Mouse (Mus musculus) CH12.LX (cell line): ENCODE results near the gene Stard13. TPM values are rescaled to one million over a fixed set of nuclear protein-coding genes. Genes with fewer than 3 reads are reported as not detected.

Source experiments
- DNase-seq: peaks from one replicate; pipeline ENCODE4 v3.0.0-alpha.2; 2013; ENCODE audit errors: extremely low read depth
- H3K27ac ChIP-seq: 2 replicates; pipeline ENCODE4 v1.5.1; 2012; ENCODE audit warnings: low read depth, mild to moderate bottlenecking, control low read depth, moderate library complexity; ENCODE audit not compliant: insufficient read depth
- H3K27me3 ChIP-seq: replicated peaks from 2 replicates; pipeline ENCODE3; 2012; ENCODE audit warnings: inconsistent platforms
- H3K36me3 ChIP-seq, 2 experiments: replicated peaks in 1 of 2; 2 replicates each; pipeline versions ENCODE3 to v1.6.1; 2012; ENCODE audit warnings: inconsistent platforms in 1 of 2, low read length in 1 of 2, mild to moderate bottlenecking in 1 of 2, mixed read lengths in 1 of 2, moderate library complexity in 1 of 2; ENCODE audit not compliant: control insufficient read depth in 1 of 2, insufficient read depth in 1 of 2
- H3K4me1 ChIP-seq, 2 experiments: 2 replicates each; pipeline ENCODE4 v1.6.1; 2012; ENCODE audit warnings: inconsistent platforms in 1 of 2, moderate library complexity in 1 of 2; ENCODE audit not compliant: insufficient read depth in 2 of 2, control insufficient read depth in 1 of 2
- H3K4me2 ChIP-seq: 2 replicates; pipeline ENCODE4 v1.6.1; 2012; ENCODE audit warnings: low read depth, mild to moderate bottlenecking, control low read depth; ENCODE audit not compliant: poor library complexity, insufficient read depth, severe bottlenecking
- H3K4me3 ChIP-seq, 3 experiments: fragments of 150-350 bp in 1 of 3; sonication (generic) in 1 of 3; replicated peaks in 1 of 3; 2 replicates each; pipeline versions ENCODE3 to v1.5.1; 2011 to 2012; ENCODE audit warnings: low read depth in 2 of 3, low read length in 2 of 3, mild to moderate bottlenecking in 2 of 3, moderate library complexity in 2 of 3, control low read depth in 1 of 3, improper control_type of control experiment in 1 of 3, inconsistent platforms in 1 of 3, mixed read lengths in 1 of 3; ENCODE audit not compliant: poor library complexity in 1 of 3
- H3K79me2 ChIP-seq: replicated peaks from 2 replicates; pipeline ENCODE4 v1.6.1; 2012; ENCODE audit warnings: mild to moderate bottlenecking, moderate library complexity; ENCODE audit not compliant: control insufficient read depth, poor library complexity, insufficient read depth, severe bottlenecking; ENCODE audit errors: extremely low read depth
- H3K9ac ChIP-seq: 2 replicates; pipeline ENCODE4 v1.6.1; 2012; ENCODE audit warnings: low read depth, mild to moderate bottlenecking, control low read depth, moderate library complexity; ENCODE audit not compliant: insufficient read depth
- H3K9me3 ChIP-seq: replicated peaks from 2 replicates; pipeline ENCODE3; 2012; ENCODE audit warnings: low read length, inconsistent platforms, mixed read lengths
- BHLHE40 ChIP-seq: IDR thresholded peaks from 2 replicates; pipeline ENCODE4 v1.6.1; 2011; ENCODE audit warnings: mild to moderate bottlenecking, low read depth, low read length, improper control_type of control experiment
- CHD2 ChIP-seq: IDR thresholded peaks from 2 replicates; pipeline ENCODE4 v1.6.1; 2011; ENCODE audit warnings: low read length, improper control_type of control experiment
- E2F4 ChIP-seq: IDR thresholded peaks from 2 replicates; pipeline ENCODE4 v1.6.1; 2011; ENCODE audit warnings: low read depth, low read length, improper control_type of control experiment; ENCODE audit not compliant: insufficient replicate concordance
- ELF1 ChIP-seq: IDR thresholded peaks from 2 replicates; pipeline ENCODE4 v1.6.1; 2014; ENCODE audit warnings: low read depth, mild to moderate bottlenecking, inconsistent platforms, low read length, improper control_type of control experiment
- EP300 ChIP-seq: IDR thresholded peaks from 2 replicates; pipeline ENCODE4 v1.6.1; 2011; ENCODE audit warnings: low read length, improper control_type of control experiment
- ETS1 ChIP-seq: conservative IDR thresholded peaks from 2 replicates; pipeline ENCODE4 v1.6.1; 2012; ENCODE audit warnings: low read depth, mild to moderate bottlenecking, inconsistent platforms, low read length, improper control_type of control experiment, moderate library complexity
- GABPA ChIP-seq: IDR thresholded peaks from 2 replicates; pipeline ENCODE4 v1.6.1; 2012; ENCODE audit warnings: low read depth, low read length, improper control_type of control experiment, inconsistent platforms; ENCODE audit not compliant: insufficient replicate concordance
- HCFC1 ChIP-seq: IDR thresholded peaks from 2 replicates; pipeline ENCODE4 v1.6.1; 2012; ENCODE audit warnings: low read depth, mild to moderate bottlenecking, inconsistent platforms, low read length, improper control_type of control experiment
- JUN ChIP-seq: IDR thresholded peaks from 2 replicates; pipeline ENCODE4 v1.6.1; 2011; ENCODE audit warnings: low read depth, mild to moderate bottlenecking, low read length, improper control_type of control experiment, moderate library complexity; ENCODE audit not compliant: insufficient read depth
- MAFK ChIP-seq: IDR thresholded peaks from 2 replicates; pipeline ENCODE4 v1.6.1; 2011; ENCODE audit warnings: low read length, improper control_type of control experiment; ENCODE audit not compliant: insufficient replicate concordance
- MAX ChIP-seq: IDR thresholded peaks from 2 replicates; pipeline ENCODE4 v1.6.1; 2011; ENCODE audit warnings: low read length, improper control_type of control experiment
- MEF2A ChIP-seq: IDR thresholded peaks from 2 replicates; pipeline ENCODE4 v1.6.1; 2014; ENCODE audit warnings: low read depth, mild to moderate bottlenecking, inconsistent platforms, low read length, improper control_type of control experiment, borderline replicate concordance
- MXI1 ChIP-seq: IDR thresholded peaks from 2 replicates; pipeline ENCODE4 v1.6.1; 2011; ENCODE audit warnings: mild to moderate bottlenecking, low read depth, low read length, improper control_type of control experiment
- MYC ChIP-seq: IDR thresholded peaks from 2 replicates; pipeline ENCODE4 v1.6.1; 2011; ENCODE audit warnings: low read depth, mild to moderate bottlenecking, improper control_type of control experiment, low read length
- NELFE ChIP-seq: IDR thresholded peaks from 2 replicates; pipeline ENCODE4 v1.6.1; 2011; ENCODE audit warnings: low read depth, low read length, improper control_type of control experiment
- NRF1 ChIP-seq: IDR thresholded peaks from 2 replicates; pipeline ENCODE4 v1.6.1; 2014; ENCODE audit warnings: low read depth, mild to moderate bottlenecking, inconsistent platforms, low read length, improper control_type of control experiment, moderate library complexity
- PAX5 ChIP-seq: IDR thresholded peaks from 2 replicates; pipeline ENCODE4 v1.6.1; 2012; ENCODE audit warnings: low read length, inconsistent platforms, mixed read lengths
- POLR2A ChIP-seq: IDR thresholded peaks from 2 replicates; pipeline ENCODE4 v1.6.1; 2011; ENCODE audit warnings: low read depth, mild to moderate bottlenecking, improper control_type of control experiment, low read length
- RAD21 ChIP-seq: IDR thresholded peaks from 2 replicates; pipeline ENCODE4 v1.6.1; 2011; ENCODE audit warnings: low read depth, mild to moderate bottlenecking, low read length, improper control_type of control experiment, moderate library complexity
- RCOR1 ChIP-seq: conservative IDR thresholded peaks from 2 replicates; pipeline ENCODE4 v1.6.1; 2012; ENCODE audit warnings: low read depth, mild to moderate bottlenecking, inconsistent platforms, low read length, improper control_type of control experiment
- SIN3A ChIP-seq: IDR thresholded peaks from 2 replicates; pipeline ENCODE4 v1.6.1; 2012; ENCODE audit warnings: low read length, improper control_type of control experiment, inconsistent platforms
- SMC3 ChIP-seq: IDR thresholded peaks from 2 replicates; pipeline ENCODE4 v1.6.1; 2011; ENCODE audit warnings: low read depth, low read length, improper control_type of control experiment
- TCF12 ChIP-seq: IDR thresholded peaks from 2 replicates; pipeline ENCODE4 v1.6.1; 2014; ENCODE audit warnings: low read depth, mild to moderate bottlenecking, inconsistent platforms, low read length, improper control_type of control experiment
- USF1 ChIP-seq: IDR thresholded peaks from 2 replicates; pipeline ENCODE4 v1.6.1; 2014; ENCODE audit warnings: low read depth, mild to moderate bottlenecking, inconsistent platforms, low read length, improper control_type of control experiment
- USF2 ChIP-seq: conservative IDR thresholded peaks from 2 replicates; pipeline ENCODE4 v1.6.1; 2011; ENCODE audit warnings: low read depth, low read length, improper control_type of control experiment
- ZC3H11A ChIP-seq: IDR thresholded peaks from 2 replicates; pipeline ENCODE4 v1.6.1; 2012; ENCODE audit warnings: low read depth, mild to moderate bottlenecking, inconsistent platforms, low read length, improper control_type of control experiment
- ZKSCAN1 ChIP-seq: IDR thresholded peaks from 2 replicates; pipeline ENCODE4 v1.6.1; 2012; ENCODE audit warnings: low read depth, inconsistent platforms, low read length, improper control_type of control experiment, borderline replicate concordance
- ZMIZ1 ChIP-seq: IDR thresholded peaks from 2 replicates; pipeline ENCODE4 v1.6.1; 2012; ENCODE audit warnings: low read depth, mild to moderate bottlenecking, inconsistent platforms, low read length, improper control_type of control experiment
- ZNF384 ChIP-seq: IDR thresholded peaks from 2 replicates; pipeline ENCODE4 v1.6.1; 2012; ENCODE audit warnings: low read depth, low read length, improper control_type of control experiment, inconsistent platforms
- dilution Hi-C: fragments of 300-500 bp; cut with MboI; formaldehyde crosslinking; loops from 2 replicates; pipeline ENCODE4 v1.14.3; 2020; ENCODE audit warnings: low sequenced_read_pairs; ENCODE audit not compliant: extremely low pct_unique_long_range_greater_than_20kb, extremely low pct_ligation_motif_present
- in situ Hi-C: fragments of 300-500 bp; cut with MboI; formaldehyde crosslinking; loops from 3 replicates; pipeline ENCODE4 v1.14.3; 2019; ENCODE audit warnings: low sequenced_read_pairs, low pct_ligation_motif_present, low pct_unique_long_range_greater_than_20kb, mixed read lengths
- polyA plus RNA-seq: library from polyadenylated mRNA; unstranded; fragments of >175 nt; gene quantifications from 2 replicates; pipeline ENCODE4 v1.2.1, GENCODE M21; 2012; ENCODE audit warnings: low read depth; ENCODE audit not compliant: insufficient read length
- total RNA-seq, 2 experiments: library from RNA; depleted of rRNA; stranded (reverse); fragments of 300-350 nt in 1 of 2; fragments of >200 nt in 1 of 2; gene quantifications; 2 replicates each; pipeline ENCODE4 v1.2.3; 2012 to 2014

The Stard13 gene
- total and polyA plus RNA-seq, 3 experiments, result 33.5 to 154 (median 73.6) TPM

GRCm38 (mm10) chr5:151111080-151111871 is 122.4 kb downstream of the Stard13 start:
- in situ Hi-C loops, result no loop called here
- Histone ChIP-seq H3K4me1 (peaks cover 4 to 66% of the 10 kb centered on the region in 2 experiments; a peak in 3 of 4 replicates), H3K4me2 (peak overlapping the region; percentile 64), H3K36me3 (peaks cover 4 to 42% of the 10 kb centered on the region in 2 experiments), H3K9ac (peak overlapping the region; percentile 18; the same call in 1 of the 2 replicates), H3K27me3 (no peaks in the 10 kb centered on the region), H3K79me2 (peaks cover 78% of the 10 kb centered on the region), H3K27ac (peak overlapping the region; percentile 96), H3K4me3 (no peak overlapping the region), H3K9me3 (no peaks in the 10 kb centered on the region)
- peak; percentile 32 for DNase-seq
- dilution Hi-C loops, result no loop called here
- no peak; the same call in 1 of the 2 replicates for TF ChIP-seq ETS1
- 0 out of 2 replicates have a peak, but pooled peaks have one; percentile 25 for TF ChIP-seq MYC
- TF ChIP-seq ELF1, result 0 out of 2 replicates have a peak, but pooled peaks have one; percentile 13
- 0 out of 2 replicates have a peak, but pooled peaks have one; percentile 6 for TF ChIP-seq ZNF384
- TF ChIP-seq BHLHE40, result peak; percentile 72; the same call in 1 of the 2 replicates
- TF ChIP-seq MAFK, result no peak
- 0 out of 2 replicates have a peak, but pooled peaks have one; percentile 52 for TF ChIP-seq ZMIZ1
- TF ChIP-seq TCF12, result 0 out of 2 replicates have a peak, but pooled peaks have one; percentile 4

DNA sequence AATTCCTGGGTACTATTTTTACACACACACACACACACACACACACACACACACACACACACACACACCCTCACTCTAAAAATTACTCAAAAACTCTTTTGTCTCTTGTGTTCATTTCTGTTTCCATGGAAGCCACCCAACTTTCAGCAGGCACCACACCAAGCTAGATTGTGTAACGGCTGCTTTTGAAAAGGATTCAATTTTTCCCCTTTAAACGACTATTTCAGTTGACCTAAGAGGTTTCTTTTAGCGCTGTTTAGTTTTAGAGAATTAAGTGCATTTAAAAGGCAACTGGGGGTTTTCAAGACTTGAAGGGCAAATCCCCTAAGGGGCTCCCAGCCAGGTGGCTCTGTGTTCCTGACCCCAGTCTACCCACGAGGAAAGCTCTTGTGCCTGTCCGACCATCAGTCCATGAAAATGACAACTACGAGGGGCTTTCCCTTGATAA is 123.2 kb downstream of the Stard13 start:
- H3K27me3 ChIP-seq, result no peaks in the 10 kb centered on the region
- peak overlapping the region; percentile 99; the same call in 1 of the 2 replicates for H3K9ac ChIP-seq
- H3K36me3 ChIP-seq, result peaks cover 4 to 40% of the 10 kb centered on the region in 2 experiments
- H3K4me1 ChIP-seq, result peaks cover 4 to 59% of the 10 kb centered on the region in 2 experiments; a peak in 3 of 4 replicates
- peaks cover 79% of the 10 kb centered on the region for H3K79me2 ChIP-seq
- no peak overlapping the region for H3K4me3 ChIP-seq
- peak; percentile 93 for DNase-seq
- in situ Hi-C loops, result no loop called here
- peak overlapping the region; percentile 55; the same call in 1 of the 2 replicates for H3K4me2 ChIP-seq
- peak overlapping the region; percentile 96 for H3K27ac ChIP-seq
- no peaks in the 10 kb centered on the region for H3K9me3 ChIP-seq
- dilution Hi-C loops, result no loop called here
- TF ChIP-seq USF2 (no peak), USF1 (no peak), NELFE (no peak), E2F4 (0 out of 2 replicates have a peak, but pooled peaks have one; percentile 39), ZMIZ1 (0 out of 2 replicates have a peak, but pooled peaks have one; percentile 18), GABPA (no peak), HCFC1 (no peak; the same call in 1 of the 2 replicates), MXI1 (peak; percentile 78), MYC (peak; percentile 95), NRF1 (no peak), RAD21 (no peak; the same call in 1 of the 2 replicates), SMC3 (no peak), ZKSCAN1 (no peak), CHD2 (peak; percentile 77), MEF2A (peak; percentile 97), MAX (peak; percentile 83), PAX5 (no peak), POLR2A (no peak), EP300 (peak; percentile 97), SIN3A (peak; percentile 97), BHLHE40 (peak; percentile 84), ZC3H11A (no peak), JUN (peak; percentile 74), ETS1 (peak; percentile 96), RCOR1 (peak; percentile 66; the same call in 1 of the 2 replicates)
